ENCODE assay signal across 8 mouse cellular contexts in the genomic region with DNA sequence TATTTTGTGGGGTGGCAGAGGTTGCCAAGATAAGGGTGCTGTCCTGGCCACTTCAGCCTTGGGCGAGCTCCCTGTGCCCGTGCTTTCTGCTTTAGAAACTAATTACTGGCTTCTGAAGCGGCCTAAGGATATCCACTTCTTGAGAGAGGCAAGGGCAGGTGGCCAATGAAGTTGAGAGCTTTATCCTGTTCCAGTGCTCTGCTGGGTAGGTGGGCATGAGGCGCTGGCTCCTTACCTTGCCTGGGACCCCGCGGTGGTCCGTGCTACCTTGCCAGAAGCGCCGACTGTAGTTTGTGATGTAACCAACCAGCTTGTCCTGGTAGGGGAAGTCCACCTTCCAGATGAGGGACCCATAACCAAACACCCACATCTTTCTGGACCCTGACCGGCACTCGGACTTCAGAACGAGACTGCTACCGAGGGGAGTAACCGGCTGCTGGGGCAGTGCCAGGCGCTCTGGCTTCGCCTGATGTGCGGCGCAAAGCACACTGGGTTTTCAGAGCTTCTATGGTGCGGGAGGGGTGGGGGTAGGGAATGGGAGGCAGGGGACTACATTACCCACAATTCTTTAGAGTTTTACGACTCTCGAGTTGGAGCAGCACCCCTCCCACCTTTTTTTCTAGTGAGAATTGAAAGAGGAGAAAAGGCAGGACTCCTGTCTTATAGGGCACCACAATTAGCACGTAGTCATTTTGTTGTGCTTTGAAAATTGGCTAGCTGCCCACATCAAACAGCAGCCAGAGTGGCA. TPM values are rescaled to one million over a fixed set of nuclear protein-coding genes. Genes with fewer than 3 reads are reported as not detected.
DNase-seq lines count a peak whose midpoint lies in the region; ATAC-seq and TF ChIP-seq lines count a peak whose summit lies in the region.

Gene Chac2, minus strand, starts transcription at position 474 of the 748 bp plus-strand sequence.

- peak; percentile 98 for ATAC-seq in Patski
- peak; percentile 100 for ATAC-seq in hindbrain, embryonic 13.5 days (ENCODE audit: low FRiP score)

- 1% methylated on average over 22 of the region's 22 CpGs for WGBS in hindbrain, embryonic 13.5 days

- H3K27ac ChIP-seq in hindbrain, embryonic 13.5 days, result peak within 1 kb of the TSS; percentile 67

- no peaks in the 10 kb centered on the region for H3K36me3 ChIP-seq in hindbrain, embryonic 13.5 days

- no peak for TF ChIP-seq CTCF in Patski (IDR thresholded peaks at IDR 0.05)

- no peaks in the 10 kb centered on the region for H3K27me3 ChIP-seq in Patski
- H3K27me3 ChIP-seq in hindbrain, embryonic 13.5 days, result no peaks in the 10 kb centered on the region

- CTCF ChIA-PET in Patski (lab: Charles Lee), result no interaction called here

- DNase-seq in Patski (ENCODE audit: low read depth, low spot score), result peak; percentile 69
- DNase-seq in cerebellum, postnatal 14 days, result peak; percentile 88 to 93
- DNase-seq in frontal cortex, postnatal 14 days (ENCODE audit: low spot score in 2 of 2), result peak; percentile 75 to 77
- DNase-seq in layer of hippocampus, postnatal 25 days (ENCODE audit: extremely low spot score in 1 of 2, low spot score in 1 of 2), result peak; percentile 77 to 81
- peak; percentile 81 for DNase-seq in lung, postnatal 25 days (ENCODE audit: low spot score)
- peak; percentile 89 for DNase-seq in retina, embryonic 14.5 days (ENCODE audit: low spot score)
- peak; percentile 78 for DNase-seq in thymus, postnatal 4 days

- POLR2A ChIA-PET in Patski (lab: Charles Lee), result interaction anchor here (1.1 to 1.2 kb wide), 2 partner anchors 10 to 240 kb away, joined by 3 to 5 read pairs; no protein-coding TSS in a partner anchor

- H3K4me1 ChIP-seq in hindbrain, embryonic 13.5 days (replicated peaks), result peaks cover 7% of the 10 kb centered on the region

- peak within 1 kb of the TSS; percentile 50 for H3K4me3 ChIP-seq in hindbrain, embryonic 13.5 days

- H3K4me2 ChIP-seq in hindbrain, embryonic 13.5 days, result peak within 1 kb of the TSS; percentile 68

- in situ Hi-C loops in Patski (cut with MboI; ENCODE audit: low pct_unique_long_range_greater_than_20kb), result no loop called here

- H3K9me3 ChIP-seq in hindbrain, embryonic 13.5 days, result no peaks in the 10 kb centered on the region

- H3K9ac ChIP-seq in hindbrain, embryonic 13.5 days, result peak within 1 kb of the TSS; percentile 72

RNA-seq across cellular contexts. Expression of gene Chac2, which starts in this region (rescaled TPM):
- polyA plus RNA-seq in Patski (2021), result 16.9 TPM
- polyA plus RNA-seq in hindbrain, embryonic 13.5 days (2015; fragmentation: Nextera tagmentation; extraction: Ambion mirVana), result 23.9 and 26.3 TPM in 2 replicates
- total RNA-seq in layer of hippocampus, postnatal 25 days (2021), result 10 to 100 TPM; 15.6 to 16.7 TPM

Comparison
In these comparisons a context has a peak if more than half of its experiments do, and no peak if none do; other contexts are left out.
1. Peak in every context shown above with its lines: DNase-seq, ATAC-seq, H3K4me3 ChIP-seq and H3K27ac ChIP-seq.